21 mouse cellular contexts compared by ENCODE assay signal in the genomic region with DNA sequence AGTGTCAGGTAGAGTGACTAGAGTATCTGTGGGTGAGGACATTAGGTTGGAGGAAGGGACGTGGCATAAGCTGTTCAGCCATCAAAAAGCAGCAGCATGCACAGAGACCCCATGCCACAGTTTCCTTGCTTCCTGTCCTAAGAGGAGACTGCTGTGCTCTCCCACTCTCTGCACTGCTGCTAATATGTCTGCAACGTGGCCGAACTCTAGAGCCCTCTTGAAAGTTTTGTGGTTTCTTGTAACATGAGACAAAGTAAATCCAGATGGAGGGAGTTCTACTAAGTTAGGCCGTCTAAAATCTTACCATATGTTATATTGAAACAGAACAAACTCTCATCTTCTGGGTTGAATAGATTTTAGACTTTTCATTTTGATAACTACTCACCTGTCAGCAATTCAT. TPM values are rescaled to one million over a fixed set of nuclear protein-coding genes. Genes with fewer than 3 reads are reported as not detected.
DNase-seq lines count a peak whose midpoint lies in the region; ATAC-seq lines count a peak whose summit lies in the region.
"Had no signal": no experiment of that assay in that cellular context is flagged by ENCODE, and none has a peak within 500 bp of the region (broad histone marks: within the 10 kb centered on the region; RNA-seq: fewer than 3 reads in every experiment).

No protein-coding gene starts in this region.

- 73% methylated on average over 4 of the region's 4 CpGs for WGBS in hindbrain, embryonic 11.5 days
- 90% methylated on average over 4 of the region's 4 CpGs for WGBS in hindbrain, embryonic 14.5 days
- 22% methylated on average over 4 of the region's 4 CpGs for WGBS in embryonic facial prominence, embryonic 14.5 days
- WGBS in limb, embryonic 13.5 days: 16% methylated on average over 4 of the region's 4 CpGs

- H3K36me3 ChIP-seq in hindbrain, embryonic 11.5 days (ENCODE audit: control insufficient read depth, insufficient read depth, low read length): no peaks in the 10 kb centered on the region
- peaks cover 89% of the 10 kb centered on the region for H3K36me3 ChIP-seq in hindbrain, embryonic 14.5 days (replicated peaks; ENCODE audit: control insufficient read depth, insufficient read depth)
- peaks cover 74% of the 10 kb centered on the region for H3K36me3 ChIP-seq in embryonic facial prominence, embryonic 14.5 days (ENCODE audit: control insufficient read depth, insufficient read depth, low read length)
- H3K36me3 ChIP-seq in limb, embryonic 13.5 days: peaks cover 82% of the 10 kb centered on the region

- ATAC-seq in hindbrain, embryonic 11.5 days (ENCODE audit: low FRiP score): no peak
- no peak for ATAC-seq in hindbrain, embryonic 14.5 days (ENCODE audit: low FRiP score)
- peak; percentile 92 for ATAC-seq in embryonic facial prominence, embryonic 14.5 days (ENCODE audit: low read depth)
- ATAC-seq in limb, embryonic 13.5 days (ENCODE audit: low FRiP score, low read depth): peak; percentile 87
- ATAC-seq in cerebellum, adult (ENCODE audit: insufficient number of reproducible peaks, low FRiP score, low TSS enrichment): no peak
- ATAC-seq: activated CD4-positive, CD25-positive, alpha-beta regulatory T cell, adult 4 months; forebrain, embryonic 15.5 days; hindbrain, postnatal 0 days; Patski had no signal

- DNase-seq in hindbrain, embryonic 11.5 days (ENCODE audit: low spot score): peak; percentile 3
- no peak for DNase-seq in hindbrain, embryonic 14.5 days (ENCODE audit: low spot score)
- peak; percentile 24 for DNase-seq in 416B (ENCODE audit: low read depth)
- DNase-seq in embryonic facial prominence, embryonic 14.5 days (ENCODE audit: low spot score): peak; percentile 91
- no peak for DNase-seq in kidney, postnatal 36 days
- no peak for DNase-seq in adrenal gland, adult 8-10 months
- DNase-seq: cerebellum, adult 9-11 months; heart, postnatal 36 days; kidney, adult 11 months; kidney, postnatal 10 days; layer of hippocampus, adult 9-11 months; liver, embryonic 13.5 days; thymus, postnatal 25 days had no signal

- no peaks in the 10 kb centered on the region for H3K27me3 ChIP-seq in hindbrain, embryonic 11.5 days (ENCODE audit: control insufficient read depth, insufficient read depth, low read length)
- H3K27me3 ChIP-seq in hindbrain, embryonic 14.5 days (ENCODE audit: control insufficient read depth, insufficient read depth, low read length): no peaks in the 10 kb centered on the region
- no peaks in the 10 kb centered on the region for H3K27me3 ChIP-seq in embryonic facial prominence, embryonic 14.5 days (replicated peaks; ENCODE audit: control insufficient read depth, insufficient read depth, low read length)
- no peaks in the 10 kb centered on the region for H3K27me3 ChIP-seq in limb, embryonic 13.5 days
- H3K27me3 ChIP-seq: forebrain, embryonic 15.5 days; heart, embryonic 13.5 days; liver, embryonic 13.5 days; neural tube, embryonic 13.5 days; Patski had no signal

- no peaks in the 10 kb centered on the region for H3K4me1 ChIP-seq in hindbrain, embryonic 11.5 days (replicated peaks; ENCODE audit: control insufficient read depth, insufficient read depth, low read length)
- no peaks in the 10 kb centered on the region for H3K4me1 ChIP-seq in hindbrain, embryonic 14.5 days (replicated peaks; ENCODE audit: control insufficient read depth, insufficient read depth, low read length)
- H3K4me1 ChIP-seq in embryonic facial prominence, embryonic 14.5 days (ENCODE audit: control insufficient read depth, insufficient read depth, low read length): peaks cover 7% of the 10 kb centered on the region; the same call in 1 of the 2 replicates
- H3K4me1 ChIP-seq in limb, embryonic 13.5 days: 0 out of 2 replicates have a peak, but pooled peaks cover 6% of the 10 kb centered on the region
- H3K4me1 ChIP-seq: forebrain, embryonic 15.5 days; heart, embryonic 13.5 days; liver, embryonic 13.5 days; neural tube, embryonic 13.5 days had no signal

- no peak overlapping the region for H3K9ac ChIP-seq in hindbrain, embryonic 11.5 days (ENCODE audit: low read depth, low read length)
- H3K9ac ChIP-seq in hindbrain, embryonic 14.5 days: no peak overlapping the region
- no peak overlapping the region for H3K9ac ChIP-seq in embryonic facial prominence, embryonic 14.5 days (ENCODE audit: low read depth, low read length)
- no peak overlapping the region for H3K9ac ChIP-seq in limb, embryonic 13.5 days
- H3K9ac ChIP-seq: forebrain, embryonic 15.5 days; heart, embryonic 13.5 days; liver, embryonic 13.5 days; neural tube, embryonic 13.5 days had no signal

- no peak overlapping the region for H3K4me2 ChIP-seq in hindbrain, embryonic 11.5 days (replicated peaks; ENCODE audit: low read depth, low read length)
- no peak overlapping the region for H3K4me2 ChIP-seq in hindbrain, embryonic 14.5 days (replicated peaks)
- H3K4me2 ChIP-seq in embryonic facial prominence, embryonic 14.5 days (ENCODE audit: low read depth, low read length): no peak overlapping the region
- no peak overlapping the region for H3K4me2 ChIP-seq in limb, embryonic 13.5 days (replicated peaks)
- H3K4me2 ChIP-seq: forebrain, embryonic 15.5 days; heart, embryonic 13.5 days; liver, embryonic 13.5 days; neural tube, embryonic 13.5 days had no signal

- H3K4me3 ChIP-seq in hindbrain, embryonic 11.5 days (ENCODE audit: low read depth, low read length): no peak overlapping the region
- H3K4me3 ChIP-seq in hindbrain, embryonic 14.5 days (replicated peaks; ENCODE audit: low read length): no peak overlapping the region
- no peak overlapping the region for H3K4me3 ChIP-seq in embryonic facial prominence, embryonic 14.5 days (ENCODE audit: low read depth, low read length)
- H3K4me3 ChIP-seq in limb, embryonic 13.5 days: no peak overlapping the region
- H3K4me3 ChIP-seq: forebrain, embryonic 15.5 days; heart, embryonic 13.5 days; liver, embryonic 13.5 days; neural tube, embryonic 13.5 days had no signal

- no peaks in the 10 kb centered on the region for H3K9me3 ChIP-seq in hindbrain, embryonic 11.5 days (ENCODE audit: control insufficient read depth, low read length)
- H3K9me3 ChIP-seq in hindbrain, embryonic 14.5 days (ENCODE audit: control insufficient read depth, low read length): no peaks in the 10 kb centered on the region
- no peaks in the 10 kb centered on the region for H3K9me3 ChIP-seq in embryonic facial prominence, embryonic 14.5 days (ENCODE audit: control insufficient read depth, low read length)
- no peaks in the 10 kb centered on the region for H3K9me3 ChIP-seq in limb, embryonic 13.5 days
- H3K9me3 ChIP-seq: forebrain, embryonic 15.5 days; heart, embryonic 13.5 days; liver, embryonic 13.5 days; neural tube, embryonic 13.5 days had no signal

- no peak overlapping the region for H3K27ac ChIP-seq in hindbrain, embryonic 11.5 days (ENCODE audit: low read depth, low read length)
- H3K27ac ChIP-seq in hindbrain, embryonic 14.5 days: no peak overlapping the region
- peak overlapping the region; percentile 88 for H3K27ac ChIP-seq in embryonic facial prominence, embryonic 14.5 days (replicated peaks; ENCODE audit: low read depth, low read length)
- peak overlapping the region; percentile 80 for H3K27ac ChIP-seq in limb, embryonic 13.5 days
- H3K27ac ChIP-seq: forebrain, embryonic 15.5 days; heart, embryonic 13.5 days; hindbrain, postnatal 0 days; liver, embryonic 13.5 days; neural tube, embryonic 13.5 days had no signal

RNA-seq across cellular contexts. Expression of a gene that starts 15.4 kb away (rescaled TPM):
- polyA plus RNA-seq in hindbrain, embryonic 11.5 days (2014; fragmentation: Nextera tagmentation; extraction: Ambion mirVana): 25.5 and 27.9 TPM in 2 replicates
- polyA plus RNA-seq in hindbrain, embryonic 14.5 days (2014; fragmentation: Nextera tagmentation; extraction: Ambion mirVana): 37.4 and 40.8 TPM in 2 replicates
- 32.0 and 32.2 TPM in 2 replicates for polyA plus RNA-seq in embryonic facial prominence, embryonic 14.5 days (2014; fragmentation: Nextera tagmentation; extraction: Ambion mirVana)
- 31.1 and 31.3 TPM in 2 replicates for polyA plus RNA-seq in limb, embryonic 13.5 days (2015; fragmentation: Nextera tagmentation; extraction: Ambion mirVana)
- 10 to 100 TPM; 20.5 to 26.2 (median 22.8) TPM for total RNA-seq in adrenal gland, adult 8-10 months (2022)

RNA-seq across cellular contexts. Expression of a gene that starts 15.5 kb away (rescaled TPM):
- 3.7 and 4.9 TPM in 2 replicates for polyA plus RNA-seq in hindbrain, embryonic 11.5 days (2014; fragmentation: Nextera tagmentation; extraction: Ambion mirVana)
- 11.2 and 11.4 TPM in 2 replicates for polyA plus RNA-seq in hindbrain, embryonic 14.5 days (2014; fragmentation: Nextera tagmentation; extraction: Ambion mirVana)
- polyA plus RNA-seq in embryonic facial prominence, embryonic 14.5 days (2014; fragmentation: Nextera tagmentation; extraction: Ambion mirVana): 7.9 and 8.1 TPM in 2 replicates
- polyA plus RNA-seq in limb, embryonic 13.5 days (2015; fragmentation: Nextera tagmentation; extraction: Ambion mirVana): 6.9 and 8.1 TPM in 2 replicates
- total RNA-seq in adrenal gland, adult 8-10 months (2022): 1 to 10 TPM; 3.6 to 9.3 (median 5.5) TPM

RNA-seq across cellular contexts. Expression of a gene that starts 39.5 kb away (rescaled TPM):
- polyA plus RNA-seq in hindbrain, embryonic 11.5 days (2014; fragmentation: Nextera tagmentation; extraction: Ambion mirVana): 2.8 and 4.9 TPM in 2 replicates
- 2.8 and 5.2 TPM in 2 replicates for polyA plus RNA-seq in hindbrain, embryonic 14.5 days (2014; fragmentation: Nextera tagmentation; extraction: Ambion mirVana)
- polyA plus RNA-seq in embryonic facial prominence, embryonic 14.5 days (2014; fragmentation: Nextera tagmentation; extraction: Ambion mirVana): 3.0 and 3.7 TPM in 2 replicates
- polyA plus RNA-seq in limb, embryonic 13.5 days (2015; fragmentation: Nextera tagmentation; extraction: Ambion mirVana): 4.3 and 6.2 TPM in 2 replicates
- total RNA-seq in adrenal gland, adult 8-10 months (2022): 1 to 10 TPM; 1.6 to 2.2 (median 2.1) TPM

RNA-seq across cellular contexts. Expression of a gene that starts 39.6 kb away (rescaled TPM):
- polyA plus RNA-seq in hindbrain, embryonic 11.5 days (2014; fragmentation: Nextera tagmentation; extraction: Ambion mirVana): 9.2 and 9.5 TPM in 2 replicates
- polyA plus RNA-seq in hindbrain, embryonic 14.5 days (2014; fragmentation: Nextera tagmentation; extraction: Ambion mirVana): 19.5 and 21.2 TPM in 2 replicates
- polyA plus RNA-seq in embryonic facial prominence, embryonic 14.5 days (2014; fragmentation: Nextera tagmentation; extraction: Ambion mirVana): 7.2 and 8.1 TPM in 2 replicates
- polyA plus RNA-seq in limb, embryonic 13.5 days (2015; fragmentation: Nextera tagmentation; extraction: Ambion mirVana): 6.1 and 6.4 TPM in 2 replicates
- 10 to 100 TPM; 18.9 to 25.4 (median 21.3) TPM for total RNA-seq in adrenal gland, adult 8-10 months (2022)

RNA-seq across cellular contexts. Expression of a gene that starts 51.8 kb away (rescaled TPM):
- polyA plus RNA-seq in hindbrain, embryonic 11.5 days (2014; fragmentation: Nextera tagmentation; extraction: Ambion mirVana): 59.6 and 69.6 TPM in 2 replicates
- polyA plus RNA-seq in hindbrain, embryonic 14.5 days (2014; fragmentation: Nextera tagmentation; extraction: Ambion mirVana): 97.0 and 104 TPM in 2 replicates
- polyA plus RNA-seq in embryonic facial prominence, embryonic 14.5 days (2014; fragmentation: Nextera tagmentation; extraction: Ambion mirVana): 55.4 and 58.2 TPM in 2 replicates
- 55.8 and 59.1 TPM in 2 replicates for polyA plus RNA-seq in limb, embryonic 13.5 days (2015; fragmentation: Nextera tagmentation; extraction: Ambion mirVana)
- 100 to 1,000 TPM in 3 of 4 experiments, 10 to 100 TPM in 1; 96.5 to 162 (median 105) TPM for total RNA-seq in adrenal gland, adult 8-10 months (2022)

Comparison
In these comparisons a context has a peak if more than half of its experiments do, and no peak if none do; other contexts are left out.
1. DNase-seq: peak in hindbrain, embryonic 11.5 days (single experiment), 416B (single experiment) and embryonic facial prominence, embryonic 14.5 days (single experiment); none in hindbrain, embryonic 14.5 days (single experiment), kidney, postnatal 36 days (0 of 2) and adrenal gland, adult 8-10 months (single experiment).
2. ATAC-seq: peak in embryonic facial prominence, embryonic 14.5 days (single experiment) and limb, embryonic 13.5 days (single experiment); none in hindbrain, embryonic 11.5 days (single experiment), hindbrain, embryonic 14.5 days (single experiment) and cerebellum, adult (single experiment).
3. H3K27ac ChIP-seq: peak in embryonic facial prominence, embryonic 14.5 days (single experiment) and limb, embryonic 13.5 days (single experiment); none in hindbrain, embryonic 11.5 days (single experiment) and hindbrain, embryonic 14.5 days (single experiment).